Mouse (Mus musculus): ENCODE results near the gene Ess2. TPM values are rescaled to one million over a fixed set of nuclear protein-coding genes. Genes with fewer than 3 reads are reported as not detected.

Ess2 gene
- total RNA-seq, 4 experiments from 2014 or later: 6.0 to 6.6 (median 6.2) TPM

GRCm38 (mm10) chr16:17857157-17857556 lies 54.0 kb downstream of the Ess2 start:
- DNase-seq (ENCODE audit: low spot score in 2 of 2): no peak

- no peak for DNase-seq (ENCODE audit: low spot score in 2 of 2)
Observed at GRCm38 (mm10) chr16:17853263-17853662, 57.9 kb downstream of the Ess2 start.

GRCm38 (mm10) chr16:17851860-17852259 lies 59.3 kb downstream of the Ess2 start:
- no peak for DNase-seq (ENCODE audit: low spot score in 2 of 2)

- DNase-seq (ENCODE audit: low spot score in 2 of 2): no peak
Observed at GRCm38 (mm10) chr16:17851331-17851730, 59.8 kb downstream of the Ess2 start.

Other genes with a start within 250 kb of the Ess2 start
- gene Med15, start 178.5 kb downstream of the Ess2 start, total RNA-seq (2022): 10 to 100 TPM; 11.7 to 16.7 (median 14.4) TPM
- 10 to 100 TPM; 20.1 to 30.6 (median 25.4) TPM for gene Klhl22, start 151.7 kb downstream of the Ess2 start, total RNA-seq (2022)
- 1 to 10 TPM; 1.1 to 3.3 (median 2.4) TPM for gene Scarf2, start 114.1 kb downstream of the Ess2 start, total RNA-seq (2022)
- not detected for gene B830017H08Rik, start 78.2 kb downstream of the Ess2 start, total RNA-seq (2022)
- 1 to 10 TPM in 2 of 4 experiments, under 1 TPM in 2; 0.46 to 1.1 (median 0.81) TPM for gene Car15, start 73.0 kb downstream of the Ess2 start, total RNA-seq (2022)
- gene Gm20518, start 19.7 kb downstream of the Ess2 start, total RNA-seq (2022): under 1 TPM; 0.10 to 0.13 (median 0.12) TPM
- gene Tssk1, start 17.1 kb downstream of the Ess2 start, total RNA-seq (2022): under 1 TPM in 1 of 4 experiments, not detected in 3; 0.07 TPM
- 10 to 100 TPM; 19.1 to 22.8 (median 20.5) TPM for gene Dgcr2, start 12.8 kb downstream of the Ess2 start, total RNA-seq (2022)
- gene Tssk2, start 12.7 kb downstream of the Ess2 start, total RNA-seq (2022): not detected
- not detected for gene Gsc2, start 3.7 kb upstream of the Ess2 start, total RNA-seq (2022)
- 1 to 10 TPM; 1.1 to 6.7 (median 3.7) TPM for gene Slc25a1, start 16.9 kb upstream of the Ess2 start, total RNA-seq (2022)
- not detected for gene Vpreb2, start 69.1 kb upstream of the Ess2 start, total RNA-seq (2022)
- 10 to 100 TPM; 48.2 to 56.8 (median 51.2) TPM for gene Dgcr6, start 141.5 kb upstream of the Ess2 start, total RNA-seq (2022)
- 10 to 100 TPM in 2 of 4 experiments, 1 to 10 TPM in 2; 7.8 to 16.8 (median 9.7) TPM for gene Prodh, start 178.9 kb upstream of the Ess2 start, total RNA-seq (2022)
- under 1 TPM in 1 of 4 experiments, not detected in 3; 0.15 TPM for gene Rtn4r, start 216.3 kb upstream of the Ess2 start, total RNA-seq (2022)